Mouse (Mus musculus) layer of hippocampus, adult 18-20 months (tissue): ENCODE measurements around the gene Nfs1. TPM values are rescaled to one million over a fixed set of nuclear protein-coding genes. Genes with fewer than 3 reads are reported as not detected.

Source experiments
- total RNA-seq, 2 experiments: library from RNA; stranded (reverse); gene quantifications; 2 replicates each; pipeline ENCODE4 v1.2.3; 2021

Nfs1 gene
- total RNA-seq, 2 experiments from 2014 or later = 43.6 to 44.3 TPM

Other genes with a start within 250 kb of the Nfs1 start
- 10 to 100 TPM; 83.7 to 84.9 TPM for gene Uqcc1, start 213.9 kb downstream of the Nfs1 start, total RNA-seq
- gene Gm15557, start 203.5 kb downstream of the Nfs1 start, total RNA-seq = not detected
- gene Gdf5, start 198.8 kb downstream of the Nfs1 start, total RNA-seq = under 1 TPM; 0.12 to 0.13 TPM
- 10 to 100 TPM; 18.8 to 21.7 TPM for gene Cep250, start 187.7 kb downstream of the Nfs1 start, total RNA-seq
- 1 to 10 TPM; 1.4 to 1.5 TPM for gene 6430550D23Rik, start 136.2 kb downstream of the Nfs1 start, total RNA-seq
- gene Ergic3, start 136.1 kb downstream of the Nfs1 start, total RNA-seq = 100 to 1,000 TPM; 214 to 229 TPM
- not detected for gene Fer1l4, start 91.2 kb downstream of the Nfs1 start, total RNA-seq
- 1 to 10 TPM; 2.5 to 3.5 TPM for gene Spag4, start 79.0 kb downstream of the Nfs1 start, total RNA-seq
- 10 to 100 TPM; 23.1 to 32.0 TPM for gene Cpne1, start 32.2 kb downstream of the Nfs1 start, total RNA-seq
- gene Rbm12, start 32.2 kb downstream of the Nfs1 start, total RNA-seq = 10 to 100 TPM; 31.8 to 32.1 TPM
- gene Gm28036, start 17.1 kb downstream of the Nfs1 start, total RNA-seq = 10 to 100 TPM; 23.3 to 26.4 TPM
- gene Romo1, start 147 bp downstream of the Nfs1 start, total RNA-seq = 100 to 1,000 TPM; 156 to 158 TPM
- 100 to 1,000 TPM; 309 to 321 TPM for gene Rbm39, start 36.1 kb upstream of the Nfs1 start, total RNA-seq
- gene Phf20, start 52.3 kb upstream of the Nfs1 start, total RNA-seq = 100 to 1,000 TPM; 104 to 108 TPM
- gene Cnbd2, start 168.1 kb upstream of the Nfs1 start, total RNA-seq = 1 to 10 TPM; 5.4 to 6.7 TPM
- gene Scand1, start 168.5 kb upstream of the Nfs1 start, total RNA-seq = 10 to 100 TPM; 91.6 to 95.1 TPM